Mouse (Mus musculus): ENCODE data around the gene Borcs6.

- TF ChIP-seq POLR2A (IDR thresholded peaks at IDR 0.05; ENCODE audit: low read depth, low read length) (peak; percentile 66), CTCF (IDR thresholded peaks at IDR 0.05; ENCODE audit: extremely low read depth, insufficient read depth, insufficient read length, insufficient replicate concordance) (no peak)
Observed at GRCm38 (mm10) chr11:69094697-69095429, 35.3 kb downstream of the Borcs6 start, which contains the start of gene Per1.

All from spleen, adult 2 months (tissue).